Mouse (Mus musculus) embryonic facial prominence, embryonic 10.5 days (tissue): ENCODE measurements around the gene Zfp219. TPM values are rescaled to one million over a fixed set of nuclear protein-coding genes. Genes with fewer than 3 reads are reported as not detected.

Experiments used
- DNase-seq: peaks from one replicate; pipeline ENCODE4 v3.0.0-alpha.2; 2017; ENCODE audit warnings: low spot score
- H3K27ac ChIP-seq: fragments of 300-500 bp; sonication (generic); replicated peaks from 2 replicates; pipeline ENCODE4 v1.5.1; 2016; ENCODE audit warnings: mild to moderate bottlenecking
- H3K27me3 ChIP-seq: fragments of 300-500 bp; sonication (generic); replicated peaks from 2 replicates; pipeline ENCODE4 v1.6.1; 2016; ENCODE audit warnings: low read depth, mild to moderate bottlenecking; ENCODE audit not compliant: poor library complexity, severe bottlenecking
- H3K36me3 ChIP-seq: fragments of 300-500 bp; sonication (generic); replicated peaks from 2 replicates; pipeline ENCODE4 v1.6.1; 2016; ENCODE audit warnings: mild to moderate bottlenecking, moderate library complexity
- H3K4me1 ChIP-seq: fragments of 300-500 bp; sonication (generic); 2 replicates; pipeline ENCODE4 v1.6.1; 2016
- H3K4me3 ChIP-seq: fragments of 300-500 bp; sonication (generic); 2 replicates; pipeline ENCODE4 v1.5.1; 2016; ENCODE audit warnings: mild to moderate bottlenecking, moderate library complexity
- H3K9me3 ChIP-seq: fragments of 300-500 bp; sonication (generic); 2 replicates; pipeline ENCODE4 v1.6.1; 2016; ENCODE audit warnings: mild to moderate bottlenecking
- WGBS: fragments of 180-500 bp; shearing (Covaris S2); methylation state at CpG from one replicate; pipeline ENCODE4 v1.1.7; 2016; 5-methylcytosine and 5-hydroxymethylcytosine counted together
- polyA plus RNA-seq: library from polyadenylated mRNA; unstranded; fragments of >200 nt; fragmentation: Nextera tagmentation; extraction: Ambion mirVana; gene quantifications from 2 replicates; pipeline ENCODE4 v1.2.1, GENCODE M21; 2016

Zfp219 gene
- polyA plus RNA-seq, 1 experiment from 2014 or later, result 57.5 TPM

- Histone ChIP-seq H3K4me1 (peaks cover 73% of the 10 kb centered on the region), H3K4me3 (peak overlapping the region; percentile 57), H3K9me3 (no peaks in the 10 kb centered on the region), H3K27me3 (no peaks in the 10 kb centered on the region), H3K36me3 (peaks cover 59% of the 10 kb centered on the region), H3K27ac (peak overlapping the region; percentile 89)
- WGBS, result 56% methylated on average over 38 of the region's 38 CpGs
- peak; percentile 93 for DNase-seq
These were observed 12.0 kb downstream of the Zfp219 start for GRCm38 (mm10) chr14:52008321-52009203.

- WGBS, result 94% methylated on average over 23 of the region's 23 CpGs
- Histone ChIP-seq H3K9me3 (no peaks in the 10 kb centered on the region), H3K27me3 (no peaks in the 10 kb centered on the region), H3K36me3 (peaks cover 77% of the 10 kb centered on the region), H3K4me1 (peaks cover 59% of the 10 kb centered on the region), H3K27ac (no peak overlapping the region), H3K4me3 (no peak overlapping the region)
- no peak for DNase-seq
These were observed 13.8 kb downstream of the Zfp219 start for GRCm38 (mm10) chr14:52006771-52007170.

GRCm38 (mm10) chr14:52006241-52006640 lies 14.3 kb downstream of the Zfp219 start:
- peaks cover 82% of the 10 kb centered on the region for H3K36me3 ChIP-seq
- no peak overlapping the region for H3K27ac ChIP-seq
- 74% methylated on average over 8 of the region's 8 CpGs for WGBS

GRCm38 (mm10) chr14:52005616-52006015 lies 14.9 kb downstream of the Zfp219 start:
- H3K36me3 ChIP-seq, result peaks cover 88% of the 10 kb centered on the region
- H3K4me3 ChIP-seq, result no peak overlapping the region
- DNase-seq, result no peak
- 81% methylated on average over 6 of the region's 6 CpGs for WGBS
- no peaks in the 10 kb centered on the region for H3K27me3 ChIP-seq
- H3K9me3 ChIP-seq, result no peaks in the 10 kb centered on the region
- peaks cover 47% of the 10 kb centered on the region for H3K4me1 ChIP-seq
- no peak overlapping the region for H3K27ac ChIP-seq

More at GRCm38 (mm10) chr14:52006241-52006640, 14.3 kb downstream of the Zfp219 start:
- H3K4me3 ChIP-seq, result no peak overlapping the region
- H3K27me3 ChIP-seq, result no peaks in the 10 kb centered on the region
- H3K9me3 ChIP-seq, result no peaks in the 10 kb centered on the region
- DNase-seq, result peak; percentile 46
- peaks cover 54% of the 10 kb centered on the region for H3K4me1 ChIP-seq

- WGBS, result 79% methylated on average over 7 of the region's 7 CpGs
- H3K9me3 ChIP-seq, result no peaks in the 10 kb centered on the region
- H3K27ac ChIP-seq, result no peak overlapping the region
- DNase-seq, result no peak
- peaks cover 93% of the 10 kb centered on the region for H3K36me3 ChIP-seq
- H3K4me1 ChIP-seq, result peaks cover 43% of the 10 kb centered on the region
- no peak overlapping the region for H3K4me3 ChIP-seq
- no peaks in the 10 kb centered on the region for H3K27me3 ChIP-seq
These were observed 15.4 kb downstream of the Zfp219 start for GRCm38 (mm10) chr14:52005141-52005540.

GRCm38 (mm10) chr14:52003981-52004495 lies 16.5 kb downstream of the Zfp219 start:
- no peaks in the 10 kb centered on the region for H3K9me3 ChIP-seq
- H3K27me3 ChIP-seq, result no peaks in the 10 kb centered on the region
- peak overlapping the region; percentile 21; the same call in 1 of the 2 replicates for H3K4me3 ChIP-seq
- DNase-seq, result peak; percentile 55
- peaks cover 32% of the 10 kb centered on the region for H3K4me1 ChIP-seq
- peaks cover 96% of the 10 kb centered on the region for H3K36me3 ChIP-seq
- H3K27ac ChIP-seq, result peak overlapping the region; percentile 21
- WGBS, result 44% methylated on average over 16 of the region's 16 CpGs

GRCm38 (mm10) chr14:51997483-51997882 lies 23.1 kb downstream of the Zfp219 start:
- Histone ChIP-seq H3K9me3 (no peaks in the 10 kb centered on the region), H3K27ac (no peak overlapping the region), H3K4me3 (no peak overlapping the region), H3K27me3 (no peaks in the 10 kb centered on the region), H3K36me3 (peaks cover 97% of the 10 kb centered on the region), H3K4me1 (no peaks in the 10 kb centered on the region)
- no peak for DNase-seq
- WGBS, result 91% methylated on average over 14 of the region's 14 CpGs

GRCm38 (mm10) chr14:51996866-51997265 lies 23.7 kb downstream of the Zfp219 start:
- Histone ChIP-seq H3K4me1 (no peaks in the 10 kb centered on the region), H3K27me3 (no peaks in the 10 kb centered on the region), H3K27ac (no peak overlapping the region), H3K9me3 (no peaks in the 10 kb centered on the region), H3K4me3 (no peak overlapping the region), H3K36me3 (peaks cover 97% of the 10 kb centered on the region)
- 79% methylated on average over 17 of the region's 17 CpGs for WGBS
- no peak for DNase-seq

GRCm38 (mm10) chr14:51996231-51996841 lies 24.2 kb downstream of the Zfp219 start:
- no peaks in the 10 kb centered on the region for H3K9me3 ChIP-seq
- H3K36me3 ChIP-seq, result peaks cover 98% of the 10 kb centered on the region
- DNase-seq, result no peak
- H3K27ac ChIP-seq, result no peak overlapping the region
- no peaks in the 10 kb centered on the region for H3K4me1 ChIP-seq
- 91% methylated on average over 13 of the region's 13 CpGs for WGBS
- H3K4me3 ChIP-seq, result no peak overlapping the region
- no peaks in the 10 kb centered on the region for H3K27me3 ChIP-seq

GRCm38 (mm10) chr14:51995219-51995871 lies 25.2 kb downstream of the Zfp219 start:
- no peak overlapping the region for H3K4me3 ChIP-seq
- peaks cover 98% of the 10 kb centered on the region for H3K36me3 ChIP-seq
- DNase-seq, result no peak

GRCm38 (mm10) chr14:51994453-51994852 lies 26.1 kb downstream of the Zfp219 start:
- H3K4me1 ChIP-seq, result peaks cover 5% of the 10 kb centered on the region
- H3K36me3 ChIP-seq, result peaks cover 98% of the 10 kb centered on the region
- H3K27ac ChIP-seq, result no peak overlapping the region
- WGBS, result 92% methylated on average over 4 of the region's 4 CpGs
- H3K27me3 ChIP-seq, result no peaks in the 10 kb centered on the region
- no peak overlapping the region for H3K4me3 ChIP-seq
- DNase-seq, result no peak
- no peaks in the 10 kb centered on the region for H3K9me3 ChIP-seq

More at GRCm38 (mm10) chr14:51995219-51995871, 25.2 kb downstream of the Zfp219 start:
- no peaks in the 10 kb centered on the region for H3K9me3 ChIP-seq
- H3K27me3 ChIP-seq, result no peaks in the 10 kb centered on the region
- 82% methylated on average over 12 of the region's 12 CpGs for WGBS
- H3K27ac ChIP-seq, result no peak overlapping the region
- H3K4me1 ChIP-seq, result no peaks in the 10 kb centered on the region

- 0 out of 2 replicates have a peak overlapping the region, but pooled peaks have one; percentile 12 for H3K4me3 ChIP-seq
- no peaks in the 10 kb centered on the region for H3K9me3 ChIP-seq
- H3K27me3 ChIP-seq, result no peaks in the 10 kb centered on the region
- peaks cover 75% of the 10 kb centered on the region for H3K36me3 ChIP-seq
- peaks cover 40% of the 10 kb centered on the region for H3K4me1 ChIP-seq
- DNase-seq, result no peak
- H3K27ac ChIP-seq, result no peak overlapping the region; the same call in 1 of the 2 replicates
- WGBS, result 63% methylated on average over 12 of the region's 12 CpGs
These were observed 31.0 kb downstream of the Zfp219 start for GRCm38 (mm10) chr14:51989461-51989970.
